Mouse (Mus musculus) spleen, postnatal 14 days (tissue): ENCODE measurements around the gene Lrrc8e.
"Not testable (repeated sequence)": the region's sequence is repeated elsewhere in the genome, so short reads cannot be mapped to it uniquely, and the experiment has no call there.

Experiments
- DNase-seq, 2 experiments: peaks; one replicate each; pipeline ENCODE4 v3.0.0; 2021 to 2022; ENCODE audit warnings: low spot score in 2 of 2

Lrrc8e gene

DNA sequence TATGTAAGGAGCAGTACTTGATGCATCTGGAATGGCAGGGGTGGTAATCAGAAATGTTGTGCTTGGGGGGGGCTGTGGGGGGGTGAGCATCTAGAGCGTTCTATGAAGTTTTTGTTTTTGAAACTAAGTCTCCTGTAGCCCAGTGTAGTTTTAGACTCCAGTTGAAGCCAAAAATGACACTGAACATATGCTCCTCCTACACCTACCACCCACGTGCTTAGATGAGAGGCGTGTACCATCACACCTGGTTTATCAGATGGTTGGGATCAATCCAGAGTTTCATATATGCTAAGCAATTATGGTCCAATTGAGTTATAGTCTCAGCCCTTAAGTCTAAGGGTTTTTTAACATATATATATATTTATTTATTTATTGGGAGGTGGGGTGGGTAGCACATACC is 7.0 kb upstream of the Lrrc8e start:
- DNase-seq = no peak

DNA sequence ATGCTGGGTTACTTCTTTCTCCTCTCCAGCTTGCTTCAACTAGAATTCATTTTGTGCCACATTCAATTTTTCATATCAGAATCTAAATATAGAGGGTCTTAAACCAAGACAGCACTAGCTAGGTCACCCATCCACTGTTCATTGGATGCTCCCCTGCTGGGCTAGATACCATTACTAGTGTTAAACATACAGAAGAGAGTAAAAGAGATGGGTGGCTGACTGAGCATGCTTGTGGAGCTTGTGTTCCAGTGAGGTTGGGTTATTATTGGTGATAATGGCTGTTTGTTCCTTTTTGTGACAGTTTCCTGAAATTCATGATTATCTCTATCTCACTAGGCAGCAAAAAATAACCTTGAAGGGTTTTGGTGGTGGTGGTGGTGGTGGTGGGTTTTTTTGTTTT is 4.6 kb upstream of the Lrrc8e start:
- DNase-seq = no peak

DNA sequence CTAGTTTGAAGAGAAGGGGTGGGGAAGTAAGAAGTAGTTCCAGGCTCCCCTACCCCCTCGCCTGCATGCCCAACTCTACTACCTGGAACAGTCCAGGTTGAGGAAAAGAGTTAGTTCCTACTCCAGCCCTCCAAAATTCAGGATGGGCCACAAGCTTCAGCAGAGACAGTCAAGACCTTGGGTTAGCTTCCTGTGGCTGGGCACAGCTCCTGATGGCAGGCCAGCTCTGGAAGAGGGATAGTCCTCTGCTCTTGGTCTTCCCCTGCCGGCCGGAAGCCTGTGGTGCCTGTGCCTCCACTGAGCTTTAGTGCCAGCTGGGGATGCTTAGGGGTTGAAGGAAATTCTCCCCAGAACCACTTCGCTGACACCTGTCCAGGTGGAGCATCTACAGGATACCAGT is 304 bp upstream of the Lrrc8e start:
- no peak for DNase-seq

DNA sequence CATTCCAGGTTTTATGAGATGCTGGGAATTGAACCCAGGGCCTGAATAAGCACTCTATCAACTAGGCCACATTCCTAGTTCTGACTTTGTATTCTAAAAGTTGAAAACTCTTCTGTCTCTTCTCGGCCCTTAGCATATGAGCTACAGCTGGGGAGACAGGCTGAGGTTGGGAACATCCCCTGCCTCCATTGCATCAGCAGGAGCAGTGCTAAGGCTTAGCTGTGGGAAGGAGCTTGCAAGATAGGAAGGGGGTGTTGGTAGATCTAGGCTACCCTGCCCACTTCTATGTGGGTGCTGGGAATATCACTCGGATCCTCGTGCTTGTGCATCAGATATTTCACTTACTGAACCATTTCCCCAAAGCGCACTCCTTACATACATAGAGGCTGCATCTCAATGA is 1.3 kb downstream of the Lrrc8e start:
- no peak for DNase-seq

DNA sequence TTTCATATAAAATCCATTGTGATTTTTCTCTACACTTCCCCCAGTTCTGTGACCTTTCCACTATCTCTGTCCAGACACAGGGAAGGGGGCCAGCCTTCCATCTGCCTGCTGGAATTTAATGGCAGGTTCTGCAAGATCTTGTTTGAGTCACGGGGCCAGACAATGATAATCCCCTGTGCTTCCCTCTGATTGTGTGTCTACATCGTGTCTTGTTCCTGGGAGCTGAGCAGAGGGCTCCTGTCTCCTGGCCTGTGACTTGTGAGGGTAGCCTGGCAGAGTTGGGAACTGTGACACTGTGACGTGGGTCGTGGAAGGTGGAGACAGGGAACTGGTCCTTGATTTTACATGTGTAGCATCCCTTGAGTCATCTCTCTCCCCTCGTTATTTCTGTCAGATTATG is 3.2 kb downstream of the Lrrc8e start:
- DNase-seq = no peak

DNA sequence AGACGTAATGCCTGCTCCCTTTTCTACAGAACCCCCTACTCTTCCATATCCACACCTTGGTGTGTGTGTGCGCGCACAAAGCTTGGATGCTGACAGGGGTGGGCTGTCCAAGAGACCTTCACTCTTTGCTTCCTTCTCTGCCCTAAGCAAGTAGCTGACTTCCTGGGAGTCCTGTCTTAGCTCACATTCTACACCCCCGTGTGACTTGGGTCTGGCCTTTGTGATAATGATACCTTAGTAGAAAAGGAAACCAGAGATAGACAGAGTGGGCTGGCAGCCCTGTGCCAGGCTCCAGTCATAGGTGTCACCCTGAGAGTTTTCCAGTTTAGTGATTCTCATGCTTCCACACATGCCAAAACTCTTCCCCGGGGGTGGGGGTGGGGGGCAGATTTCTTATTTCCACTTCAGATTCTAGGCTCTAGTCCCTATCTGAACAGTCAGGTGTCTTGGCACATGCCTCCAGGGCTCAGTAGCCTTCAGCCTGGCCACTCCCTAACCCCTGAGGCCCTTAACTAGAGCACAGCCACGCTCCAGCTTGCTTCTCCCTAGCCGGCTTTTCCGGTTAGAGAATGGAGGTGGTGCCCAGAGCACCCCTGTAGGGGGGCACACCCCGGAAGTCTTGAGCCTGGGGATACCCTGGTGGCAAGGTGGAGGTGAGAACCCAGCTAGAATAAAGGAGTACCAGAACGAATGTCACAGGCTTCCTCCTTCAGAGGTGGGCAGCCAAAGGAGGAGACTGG is 4.2 kb downstream of the Lrrc8e start:
- DNase-seq = no peak

DNA sequence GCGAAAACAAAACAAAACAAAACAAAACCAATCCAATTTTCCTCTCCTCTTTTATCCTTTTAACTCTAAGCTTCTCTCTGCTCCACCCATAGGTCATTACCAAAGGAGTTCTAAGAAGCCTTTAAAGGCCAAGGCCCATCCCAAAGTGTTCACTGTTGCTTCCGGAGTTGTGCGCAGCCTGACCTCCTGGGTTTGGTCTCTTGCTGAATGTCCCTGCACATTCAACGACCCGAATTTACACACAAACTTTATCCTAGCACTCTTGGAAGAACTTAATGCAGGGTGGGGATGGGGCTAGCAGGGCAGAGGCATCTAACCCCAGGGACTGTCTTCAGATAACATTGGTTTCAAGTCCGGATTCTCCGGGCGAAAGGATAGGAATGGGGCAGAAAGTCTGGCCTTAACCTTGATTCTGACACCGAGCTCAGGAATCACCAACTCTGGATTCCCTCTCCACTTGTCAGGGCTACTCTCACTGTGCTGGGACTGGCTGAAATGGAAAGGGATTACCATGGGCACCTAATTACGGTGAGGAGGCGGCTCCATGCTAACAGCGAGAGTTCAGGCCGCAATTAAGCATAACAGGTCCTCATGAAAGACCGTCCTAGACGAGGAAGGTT is 11.3 kb downstream of the Lrrc8e start:
- DNase-seq = no peak

DNA sequence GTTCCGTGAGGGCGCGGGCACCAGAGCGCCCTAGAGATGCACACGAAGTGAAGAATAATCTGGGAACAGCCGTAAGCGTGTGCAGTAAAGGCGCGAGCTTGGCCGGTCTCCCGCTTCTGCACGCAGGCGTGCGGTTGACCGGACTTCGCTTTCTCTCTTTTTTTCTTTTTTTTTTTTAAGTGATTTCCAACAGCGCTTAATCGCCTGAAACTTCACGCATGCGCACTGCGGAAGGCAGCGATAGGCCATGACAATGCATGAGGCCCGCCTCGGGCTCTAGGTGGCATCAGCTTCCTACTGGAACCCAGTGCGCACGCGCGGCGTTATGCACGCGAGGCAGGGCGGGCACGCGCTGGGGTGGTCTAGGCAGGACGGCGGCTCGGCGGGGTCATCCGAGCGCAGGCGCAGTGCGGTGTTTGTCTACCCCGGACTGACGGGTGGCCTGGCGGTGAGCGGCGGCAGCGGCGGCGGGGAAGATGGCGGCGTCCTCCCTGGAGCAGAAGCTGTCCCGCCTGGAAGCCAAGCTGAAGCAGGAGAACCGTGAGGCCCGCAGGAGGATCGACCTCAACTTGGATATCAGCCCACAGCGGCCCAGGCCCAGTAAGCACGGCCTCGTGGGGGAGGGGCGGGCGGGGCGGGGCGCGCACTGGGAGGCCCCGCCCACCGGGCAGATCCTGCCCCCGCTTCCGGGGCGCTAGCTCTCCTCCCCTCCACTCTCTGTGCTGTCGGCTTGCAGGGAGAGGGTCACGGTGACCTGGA is 12.0 kb downstream of the Lrrc8e start, which contains the start of the genes Map2k7 and Gm49320:
Gene Map2k7, plus strand, starts transcription at position 307 of the 759 bp plus-strand sequence.
Gene Gm49320, plus strand, starts transcription at position 432 of the 759 bp plus-strand sequence.
- peak; percentile 97 to 99 for DNase-seq

DNA sequence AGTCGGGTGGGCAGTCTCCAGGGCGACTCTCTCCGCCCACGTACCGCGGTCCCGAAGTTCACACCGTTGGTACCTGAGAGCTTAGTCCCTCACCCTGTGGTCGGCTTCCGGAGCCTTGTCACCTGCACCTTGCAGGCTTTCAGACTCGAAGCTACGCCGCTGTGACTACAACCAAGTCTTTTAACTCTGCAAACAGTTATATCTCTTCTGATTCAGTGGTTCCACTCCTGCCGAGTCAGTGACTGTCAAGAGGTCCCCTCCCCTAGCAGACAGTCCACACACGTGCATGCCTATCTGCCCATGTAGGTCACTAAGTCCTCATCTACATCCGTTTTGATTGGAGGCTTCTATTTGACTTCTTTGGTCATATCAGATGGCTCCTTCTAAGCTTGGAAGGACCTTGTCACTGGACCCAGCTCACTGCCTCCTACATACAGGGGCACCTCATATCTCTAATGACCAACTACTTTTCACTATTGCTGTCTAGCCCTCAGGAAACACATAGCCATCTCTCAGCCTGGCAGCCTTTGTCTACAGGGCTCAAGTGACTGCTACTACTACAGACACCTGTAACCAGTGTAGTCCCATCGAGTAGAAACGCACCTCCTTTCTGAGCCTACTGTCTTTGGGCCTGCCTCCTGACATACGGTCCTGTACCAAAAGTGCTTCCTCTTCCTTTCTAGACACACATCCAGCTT is 12.7 kb downstream of the Lrrc8e start:
- no peak for DNase-seq

DNA sequence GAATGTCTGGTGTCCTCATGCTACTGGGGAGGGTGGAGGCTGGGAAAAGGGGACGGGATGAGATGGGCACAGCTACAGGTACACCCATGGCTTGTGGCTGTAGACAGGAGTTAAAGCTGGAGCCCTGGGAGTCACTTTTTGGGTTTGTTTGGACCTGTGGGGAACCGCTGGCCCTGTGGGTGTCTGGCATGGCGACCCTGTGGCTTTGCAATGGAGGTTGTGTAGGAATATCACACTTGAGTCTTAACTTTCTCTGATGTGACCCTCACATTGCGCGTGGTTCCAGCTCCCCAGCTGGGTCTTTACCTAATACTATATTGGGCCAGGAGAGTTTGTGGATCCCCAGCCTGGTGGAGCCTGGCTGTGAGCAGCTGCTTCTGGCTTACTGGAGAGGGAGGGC is 18.4 kb downstream of the Lrrc8e start:
- DNase-seq = no peak

DNA sequence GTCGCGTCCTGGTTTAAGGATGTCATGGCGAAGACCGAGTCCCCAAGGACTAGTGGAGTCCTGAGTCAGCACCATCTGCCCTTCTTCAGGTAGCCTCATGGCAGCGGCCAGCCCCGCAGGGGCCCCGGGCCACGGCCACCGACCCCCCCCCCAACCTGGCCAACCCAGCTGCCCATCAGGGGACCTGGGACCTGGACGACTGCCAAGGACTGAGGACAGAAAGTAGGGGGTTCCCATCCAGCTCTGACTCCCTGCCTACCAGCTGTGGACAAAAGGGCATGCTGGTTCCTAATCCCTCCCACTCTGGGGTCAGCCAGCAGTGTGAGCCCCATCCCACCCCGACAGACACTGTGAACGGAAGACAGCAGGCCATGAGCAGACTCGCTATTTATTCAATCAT is 19.1 kb downstream of the Lrrc8e start:
- no peak for DNase-seq

DNA sequence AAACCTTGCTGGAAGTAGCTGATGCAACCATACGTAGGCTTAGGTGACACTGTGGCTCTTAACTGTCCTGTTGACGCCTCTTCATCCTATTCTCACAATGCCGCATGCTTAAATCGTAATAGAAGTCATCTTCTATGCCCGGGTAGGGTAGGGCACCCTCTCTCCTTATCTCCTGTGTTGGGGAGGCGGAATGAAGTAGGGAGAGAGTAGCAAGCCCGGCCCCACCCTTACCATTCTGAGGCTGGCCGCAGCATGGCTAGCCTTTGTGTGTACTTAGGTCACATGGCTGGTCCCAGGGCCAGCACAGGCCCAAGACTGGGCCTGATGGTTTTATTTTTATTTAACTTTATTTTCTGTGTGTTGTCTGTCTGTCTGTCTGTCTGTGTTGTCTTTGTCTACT is 20.6 kb downstream of the Lrrc8e start:
- DNase-seq = no peak

DNA sequence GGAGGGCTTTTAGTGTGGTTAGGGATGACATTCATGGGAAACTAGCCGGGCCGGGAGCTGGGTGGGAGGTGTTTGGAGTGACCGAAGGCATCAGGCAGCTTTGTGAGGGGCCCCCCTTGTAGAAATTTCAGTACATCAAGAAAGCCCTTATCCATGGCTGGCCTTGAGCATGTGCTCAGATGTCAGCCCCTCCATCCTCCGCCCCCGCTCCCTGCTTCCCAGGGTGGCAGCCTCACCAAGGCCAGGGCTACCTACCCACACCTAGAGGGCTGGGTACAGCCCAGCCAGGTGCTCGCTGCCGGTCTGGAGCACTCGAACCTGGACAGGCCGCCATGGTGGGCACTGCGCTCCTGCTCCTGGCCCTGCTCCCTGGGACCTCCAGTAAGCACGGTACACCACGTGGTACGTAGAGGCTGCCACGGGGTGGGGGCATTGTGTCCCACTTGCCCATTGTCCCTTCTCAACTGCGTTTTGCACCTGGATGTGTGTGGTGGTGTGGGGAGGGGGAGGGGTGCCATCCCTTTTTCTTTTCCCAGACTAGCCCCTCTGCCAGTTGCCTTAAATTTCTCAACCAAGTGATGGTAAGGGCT is 21.4 kb downstream of the Lrrc8e start, which contains the start of gene Tgfbr3l:
Gene Tgfbr3l, plus strand, starts transcription at position 264 of the 590 bp plus-strand sequence.
- DNase-seq = no peak

DNA sequence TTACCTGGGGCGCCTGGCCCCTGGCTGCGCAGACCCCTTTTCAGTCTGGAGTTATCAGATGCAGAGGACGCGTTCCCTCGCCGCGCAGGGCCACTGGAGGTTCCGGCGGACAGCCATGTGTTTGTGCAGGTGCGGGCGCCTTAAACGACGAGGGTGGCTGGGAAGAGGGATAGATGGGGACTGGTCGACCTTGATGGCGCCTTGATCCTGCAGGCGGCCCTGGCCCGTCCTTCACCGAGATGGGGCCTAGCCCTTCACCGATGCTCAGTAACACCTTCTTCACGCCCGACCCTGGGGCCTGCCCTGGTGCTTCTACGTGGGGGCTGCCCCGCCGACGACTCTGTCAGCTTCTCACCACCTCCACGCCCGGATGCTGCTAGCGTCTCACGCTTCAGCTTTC is 22.6 kb downstream of the Lrrc8e start:
- no peak for DNase-seq

DNA sequence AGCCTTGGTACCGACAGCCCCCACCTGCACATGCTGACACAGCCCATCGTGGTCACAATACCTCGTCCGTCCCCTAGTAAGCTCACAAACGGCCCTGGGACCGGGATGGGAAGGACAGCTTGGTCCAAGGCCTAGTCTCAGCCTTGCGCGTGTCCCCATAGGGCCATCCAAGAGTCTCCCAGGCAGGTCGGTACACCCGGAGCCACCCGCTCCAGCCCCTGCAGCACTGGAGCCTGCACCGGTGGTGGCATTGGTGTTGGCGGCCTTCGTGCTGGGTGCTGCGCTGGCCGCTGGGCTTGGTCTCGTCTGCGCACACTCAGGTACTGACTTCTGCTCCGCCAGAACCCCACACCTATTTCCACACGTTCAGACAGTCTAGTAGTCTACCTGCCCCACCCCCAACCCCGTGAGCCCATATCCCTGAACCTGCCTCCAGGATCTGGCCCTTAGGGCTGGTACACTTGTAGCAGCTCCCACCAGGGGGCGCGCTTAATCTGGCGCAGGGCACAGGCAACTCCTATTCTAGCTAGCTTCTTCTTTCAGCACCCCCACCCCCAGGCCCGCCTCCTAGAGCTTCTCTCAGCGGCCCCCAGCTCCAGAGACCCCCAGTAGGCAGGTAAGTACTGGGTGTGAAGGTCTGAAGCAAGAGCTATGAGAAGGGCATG is 23.8 kb downstream of the Lrrc8e start:
- peak; percentile 60 to 81 for DNase-seq

DNA sequence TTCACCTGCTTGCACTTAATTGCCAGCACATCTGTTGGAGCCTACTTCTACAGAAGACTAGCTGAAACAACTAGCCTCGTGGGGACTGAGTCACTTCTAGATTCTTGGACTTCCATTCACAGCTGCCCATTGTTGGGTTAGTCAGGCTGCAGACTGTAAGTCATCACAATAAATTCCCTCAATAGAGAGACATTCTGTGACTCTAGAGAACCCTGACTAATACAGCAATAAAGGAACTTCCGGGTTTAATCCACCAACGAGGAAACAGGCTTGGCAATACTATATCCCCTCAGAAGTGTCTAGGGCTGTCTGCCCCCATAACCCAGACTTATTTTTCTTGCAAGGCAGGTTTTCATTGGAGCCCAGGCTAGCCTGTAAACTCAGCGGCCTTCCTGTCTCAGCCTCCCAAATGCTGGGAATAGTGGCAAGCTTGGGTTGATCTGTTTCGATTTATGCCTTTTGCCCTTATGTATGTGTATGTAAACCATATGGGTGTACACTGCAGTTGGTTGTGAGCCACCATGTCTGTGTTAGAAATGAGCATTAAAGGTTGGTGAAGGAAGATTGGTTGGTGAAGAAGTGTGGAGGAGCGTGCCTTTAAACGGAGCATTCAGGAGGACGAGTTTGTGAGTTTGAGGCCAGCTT is 25.6 kb downstream of the Lrrc8e start:
- no peak for DNase-seq

DNA sequence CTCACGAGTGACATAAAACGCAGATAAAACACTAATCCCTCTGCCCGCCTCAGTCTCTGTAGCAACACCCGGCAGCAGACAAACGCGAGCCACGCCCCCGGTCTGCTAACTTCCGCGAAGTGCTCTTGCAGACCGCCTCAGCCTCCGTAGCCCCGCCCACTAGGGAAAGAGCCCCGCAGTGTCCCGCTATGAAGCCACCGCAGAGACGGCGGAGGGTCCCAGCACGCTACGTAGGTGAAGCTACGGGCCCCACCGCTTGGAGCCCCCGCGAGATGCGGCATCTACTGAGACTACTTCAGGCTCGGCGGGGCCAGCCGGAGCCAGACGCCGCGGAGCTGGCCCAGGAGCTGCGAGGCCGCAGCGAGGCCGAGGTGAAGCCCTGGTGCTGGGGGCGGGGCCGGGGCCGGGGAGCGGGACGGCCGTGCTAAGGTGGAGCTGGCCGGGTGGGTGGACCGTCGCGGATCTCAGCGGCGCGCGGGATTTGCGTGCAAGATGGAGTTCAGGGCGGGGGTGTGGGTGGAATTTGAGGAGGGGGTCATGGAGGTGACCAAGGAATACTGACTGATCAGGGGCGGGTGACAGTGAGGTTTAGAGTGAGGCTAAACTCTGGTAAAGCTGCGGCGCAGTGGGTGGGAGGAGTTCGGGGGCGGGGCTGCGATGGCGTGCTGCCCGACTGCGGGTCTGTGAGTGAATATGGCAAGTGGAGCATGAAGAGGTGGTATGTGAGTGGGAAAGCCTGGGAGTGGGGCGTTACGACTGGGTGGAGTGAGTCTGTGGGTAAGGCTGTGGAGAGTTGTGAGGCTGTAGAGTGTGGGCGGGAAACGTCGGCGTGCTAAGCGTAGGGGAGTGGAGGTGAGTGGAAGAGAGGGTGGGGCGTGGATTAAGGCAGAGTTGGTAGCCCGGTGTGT is 26.6 kb downstream of the Lrrc8e start, which contains the start of gene Snapc2:
Gene Snapc2, plus strand, starts transcription at position 147 of the 908 bp plus-strand sequence.
- peak; percentile 91 to 94 for DNase-seq

DNA sequence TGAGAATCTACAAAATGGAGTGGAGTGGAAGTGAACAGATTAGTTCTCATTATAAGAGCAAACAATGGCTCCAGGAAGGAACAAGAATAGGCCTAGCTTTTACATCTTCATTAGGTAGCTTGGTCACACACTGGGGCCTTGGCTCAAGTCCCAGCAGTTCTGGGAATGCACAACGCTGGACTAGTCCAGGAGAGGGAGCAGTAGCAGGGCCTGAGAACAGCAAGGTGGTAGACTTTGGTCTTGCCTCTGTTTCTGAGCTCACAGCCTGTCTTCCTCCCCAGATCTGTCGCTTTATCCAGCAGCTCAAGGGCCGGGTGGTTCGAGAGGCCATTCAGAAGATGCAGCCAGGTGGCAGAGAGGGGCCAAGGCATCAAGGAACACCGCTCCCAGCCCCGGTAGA is 27.4 kb downstream of the Lrrc8e start:
- no peak for DNase-seq

DNA sequence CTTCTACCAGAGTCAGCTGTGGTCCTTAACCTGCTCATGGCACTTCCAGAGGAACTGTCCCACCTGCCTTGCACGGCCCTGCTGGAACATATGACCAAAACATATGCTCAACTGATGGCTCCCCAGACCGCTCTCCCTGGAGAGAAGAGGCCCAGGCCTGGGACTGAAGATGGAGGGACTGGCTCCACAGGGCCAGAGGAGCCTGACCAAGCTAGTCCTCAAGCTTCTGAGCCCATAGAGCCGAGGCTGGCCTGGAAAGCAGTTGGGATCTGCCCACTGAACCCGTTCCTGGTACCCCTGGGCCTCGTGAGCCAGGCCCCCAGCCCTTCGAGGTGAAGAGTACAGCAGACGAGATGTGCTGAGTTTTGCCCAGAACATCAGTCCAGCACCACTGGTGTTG is 28.8 kb downstream of the Lrrc8e start:
- not testable (repeated sequence) for DNase-seq
